Mouse (Mus musculus) liver, postnatal 0 days (tissue): Measurements from ENCODE around the gene Kctd11.

ENCODE experiments used
- CTCF ChIP-seq: sonication (generic); IDR thresholded peaks from 2 replicates; pipeline ENCODE4 v1.5.1; 2016; ENCODE audit warnings: antibody characterized with exemption, low read depth
- EP300 ChIP-seq: IDR thresholded peaks from 2 replicates; pipeline ENCODE4 v1.6.1; 2016; ENCODE audit warnings: antibody characterized with exemption, low read depth, mild to moderate bottlenecking

DNA sequence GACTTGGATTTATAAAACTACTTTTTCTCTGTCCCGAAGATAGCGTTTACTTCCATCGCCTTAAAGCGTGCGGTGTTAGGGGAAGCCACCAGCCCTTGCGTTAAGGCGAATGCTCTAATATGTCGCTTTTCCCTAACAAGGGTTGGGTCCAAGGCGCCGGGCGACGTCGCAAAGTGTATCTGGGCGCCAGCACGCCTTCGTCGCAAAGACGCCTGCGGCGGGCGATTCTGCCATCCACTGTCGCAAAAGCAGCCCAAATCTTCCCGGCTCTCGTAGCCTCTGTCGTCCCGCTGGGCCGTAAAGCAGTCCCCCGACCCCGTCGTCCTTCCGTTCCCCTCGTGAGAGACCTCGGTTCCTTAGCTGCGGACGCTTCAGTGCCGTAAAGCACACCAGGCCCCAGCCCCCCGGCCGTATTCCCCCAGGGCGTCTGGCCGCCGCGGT lies 20.2 kb upstream of the Kctd11 start:
- TF ChIP-seq EP300 (no peak), CTCF (no peak)
